Mouse (Mus musculus) liver, embryonic 14.5 days (tissue): ENCODE results near the gene Opcml. TPM values are rescaled to one million over a fixed set of nuclear protein-coding genes. Genes with fewer than 3 reads are reported as not detected.

Source experiments
- ATAC-seq: fragments of 200-750 bp; cut with Nextera tagmentation; 2 replicates; pipeline ENCODE4 v1.8.0; 2017; ENCODE audit warnings: moderate number of reproducible peaks, mild to moderate bottlenecking, moderate library complexity; ENCODE audit not compliant: insufficient read depth
- DNase-seq, 3 experiments: peaks; one replicate each; pipeline ENCODE4 v3.0.0-alpha.2; 2012 to 2013; ENCODE audit warnings: low read depth in 3 of 3, low spot score in 3 of 3
- H3K27ac ChIP-seq: fragments of 300-500 bp; sonication (generic); 2 replicates; pipeline ENCODE4 v1.5.1; 2014; ENCODE audit warnings: moderate library complexity, mild to moderate bottlenecking, control low read depth, inconsistent platforms
- H3K27me3 ChIP-seq: fragments of 300-500 bp; sonication (generic); 2 replicates; pipeline ENCODE4 v1.6.1; 2014; ENCODE audit warnings: mild to moderate bottlenecking, low read length, moderate library complexity; ENCODE audit not compliant: control insufficient read depth, insufficient read depth
- H3K36me3 ChIP-seq: fragments of 300-500 bp; sonication (generic); replicated peaks from 2 replicates; pipeline ENCODE4 v1.6.1; 2014; ENCODE audit warnings: low read depth; ENCODE audit not compliant: control insufficient read depth, insufficient read depth
- H3K4me1 ChIP-seq, 2 experiments: fragments of 200-500 bp in 1 of 2; fragments of 300-500 bp in 1 of 2; sonication (generic) in 1 of 2; replicated peaks; 2 replicates each; pipeline ENCODE4 v1.6.1; 2012 to 2014; ENCODE audit warnings: antibody characterized with exemption in 1 of 2, inconsistent platforms in 1 of 2, low read length in 1 of 2; ENCODE audit not compliant: control insufficient read depth in 2 of 2, insufficient read depth in 2 of 2
- H3K4me2 ChIP-seq: fragments of 300-500 bp; sonication (generic); 2 replicates; pipeline ENCODE4 v1.6.1; 2014; ENCODE audit warnings: low read depth, mild to moderate bottlenecking, control low read depth, moderate library complexity
- H3K4me3 ChIP-seq, 2 experiments: fragments of 200-500 bp in 1 of 2; fragments of 300-500 bp in 1 of 2; sonication (generic) in 1 of 2; 2 replicates each; pipeline ENCODE4 v1.5.1; 2012 to 2014; ENCODE audit warnings: low read depth in 2 of 2, low read length in 2 of 2, mild to moderate bottlenecking in 2 of 2, control low read depth in 1 of 2, inconsistent platforms in 1 of 2, moderate library complexity in 1 of 2; ENCODE audit not compliant: insufficient read depth in 1 of 2
- H3K9ac ChIP-seq: fragments of 300-500 bp; sonication (generic); replicated peaks from 2 replicates; pipeline ENCODE4 v1.6.1; 2014; ENCODE audit warnings: mild to moderate bottlenecking, control low read depth, moderate library complexity
- H3K9me3 ChIP-seq: fragments of 300-500 bp; sonication (generic); 2 replicates; pipeline ENCODE4 v1.6.1; 2016; ENCODE audit warnings: low read length, mixed read lengths; ENCODE audit not compliant: control insufficient read depth
- CTCF ChIP-seq: IDR thresholded peaks from 2 replicates; pipeline ENCODE4 v1.5.1; 2016; ENCODE audit warnings: antibody characterized with exemption, low read depth, control low read depth
- EP300 ChIP-seq: IDR thresholded peaks from 2 replicates; pipeline ENCODE4 v1.6.1; 2016; ENCODE audit warnings: antibody characterized with exemption, low read depth
- WGBS: fragments of 180-500 bp; shearing (Covaris S2); extraction: QIAGEN DNeasy Blood & Tissue Kit; methylation state at CpG from one replicate; pipeline ENCODE4 v1.1.7; 2014; ENCODE audit not compliant: insufficient replicate concordance; 5-methylcytosine and 5-hydroxymethylcytosine counted together
- polyA plus RNA-seq, 2 experiments: library from polyadenylated mRNA; depleted of rRNA in 1 of 2; stranded (reverse) in 1 of 2; unstranded in 1 of 2; fragments of >200 nt; fragmentation: Nextera tagmentation in 1 of 2; extraction: Ambion mirVana in 1 of 2; gene quantifications; 2 replicates each; pipeline versions ENCODE4 v1.2.1 to v1.2.3; 2012 to 2014

Opcml gene
- polyA plus RNA-seq, 2 experiments: 0.03 TPM; not detected in 1

GRCm38 (mm10) chr9:27964902-27965550 is 174.5 kb downstream of the Opcml start:
- ATAC-seq: no peak
- no peak for TF ChIP-seq EP300
- no peak for TF ChIP-seq CTCF
- Histone ChIP-seq H3K27ac (no peak overlapping the region), H3K27me3 (no peaks in the 10 kb centered on the region), H3K36me3 (no peaks in the 10 kb centered on the region), H3K9ac (no peak overlapping the region), H3K4me1 (no peaks in the 10 kb centered on the region), H3K4me3 (no peak overlapping the region), H3K9me3 (no peaks in the 10 kb centered on the region), H3K4me2 (no peak overlapping the region)
- DNase-seq: no peak
- 60% methylated on average over 10 of the region's 10 CpGs for WGBS

- Histone ChIP-seq H3K27me3 (no peaks in the 10 kb centered on the region), H3K9ac (no peak overlapping the region), H3K36me3 (no peaks in the 10 kb centered on the region), H3K27ac (no peak overlapping the region), H3K4me1 (no peaks in the 10 kb centered on the region), H3K9me3 (no peaks in the 10 kb centered on the region), H3K4me2 (no peak overlapping the region), H3K4me3 (no peak overlapping the region)
- TF ChIP-seq EP300 (no peak), CTCF (no peak)
- ATAC-seq (no peak), DNase-seq (no peak)
Measured at GRCm38 (mm10) chr9:27968266-27968665, 177.7 kb downstream of the Opcml start.

- Histone ChIP-seq H3K4me1 (no peaks in the 10 kb centered on the region), H3K9ac (no peak overlapping the region), H3K4me3 (no peak overlapping the region), H3K4me2 (no peak overlapping the region), H3K27me3 (no peaks in the 10 kb centered on the region), H3K36me3 (no peaks in the 10 kb centered on the region), H3K9me3 (no peaks in the 10 kb centered on the region), H3K27ac (no peak overlapping the region)
- 58% methylated on average over 5 of the region's 5 CpGs for WGBS
- no peak for DNase-seq
- TF ChIP-seq CTCF (no peak), EP300 (no peak)
- ATAC-seq: no peak
Measured at GRCm38 (mm10) chr9:27972293-27972692, 181.7 kb downstream of the Opcml start.

- no peak overlapping the region for H3K4me2 ChIP-seq
- TF ChIP-seq EP300 (no peak), CTCF (no peak)
- H3K36me3 ChIP-seq: no peaks in the 10 kb centered on the region
- no peaks in the 10 kb centered on the region for H3K4me1 ChIP-seq
- H3K9me3 ChIP-seq: no peaks in the 10 kb centered on the region
- ATAC-seq (no peak), DNase-seq (no peak)
- H3K9ac ChIP-seq: no peak overlapping the region
- H3K27me3 ChIP-seq: no peaks in the 10 kb centered on the region
- no peak overlapping the region for H3K27ac ChIP-seq
- H3K4me3 ChIP-seq: no peak overlapping the region
Measured at GRCm38 (mm10) chr9:27982576-27982975, 192.0 kb downstream of the Opcml start.

- H3K27me3 ChIP-seq: no peaks in the 10 kb centered on the region
- H3K36me3 ChIP-seq: no peaks in the 10 kb centered on the region
- H3K27ac ChIP-seq: no peak overlapping the region
- H3K4me3 ChIP-seq: no peak overlapping the region
- 51% methylated on average over 8 of the region's 8 CpGs for WGBS
- ATAC-seq (no peak), DNase-seq (no peak)
- H3K4me2 ChIP-seq: no peak overlapping the region
- H3K9me3 ChIP-seq: no peaks in the 10 kb centered on the region
- H3K4me1 ChIP-seq: no peaks in the 10 kb centered on the region
- H3K9ac ChIP-seq: no peak overlapping the region
- no peak for TF ChIP-seq CTCF
- no peak for TF ChIP-seq EP300
Measured at GRCm38 (mm10) chr9:27986604-27987588, 196.3 kb downstream of the Opcml start.
